Mouse (Mus musculus): ENCODE measurements at regions not wholly inside any gene's neighbourhood (a gene's known extent, or its start where the extent isn't known, plus 50 kb on each side); places are given as distances from the start of the nearest gene placed in this dataset.

DNA sequence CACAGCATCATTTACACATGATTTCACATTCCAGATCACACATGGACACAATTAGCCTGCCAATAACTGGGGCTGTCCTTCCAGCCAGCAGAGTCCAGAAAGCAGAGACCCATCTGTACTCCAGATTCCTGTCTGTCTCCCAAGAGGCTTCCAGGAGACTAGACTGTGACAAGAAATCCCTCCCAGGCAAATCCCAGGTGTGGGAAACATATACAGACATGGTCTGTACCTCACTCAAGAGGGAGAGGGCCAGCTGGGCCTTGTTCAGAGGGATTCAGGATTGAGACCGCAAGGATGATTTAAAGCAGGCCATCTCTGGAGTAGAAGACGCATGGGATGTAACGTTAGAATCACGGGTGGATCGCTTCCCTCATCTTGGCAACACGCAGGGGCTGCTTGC, 182.7 kb upstream of the Prr30 start:
- Histone ChIP-seq H3K27me3 (ENCODE audit: insufficient read depth, low read length) (no peaks in the 10 kb centered on the region), H3K9ac (replicated peaks; ENCODE audit: low read length) (no peak overlapping the region), H3K4me1 (ENCODE audit: insufficient read depth, low read length) (peaks cover 3% of the 10 kb centered on the region; the same call in 1 of the 2 replicates), H3K4me3 (ENCODE audit: low read length) (no peak overlapping the region), H3K27ac (no peak overlapping the region), H3K4me2 (ENCODE audit: low read depth, low read length) (no peak overlapping the region), H3K9me3 (ENCODE audit: low read length) (no peaks in the 10 kb centered on the region), H3K36me3 (ENCODE audit: insufficient read depth, low read length) (no peaks in the 10 kb centered on the region)
- 68% methylated on average over 6 of the region's 6 CpGs for WGBS
- TF ChIP-seq CTCF (IDR thresholded peaks at IDR 0.05; ENCODE audit: low read depth), result no peak
- ATAC-seq, result no peak
- DNase-seq (ENCODE audit: low spot score), result no peak

DNA sequence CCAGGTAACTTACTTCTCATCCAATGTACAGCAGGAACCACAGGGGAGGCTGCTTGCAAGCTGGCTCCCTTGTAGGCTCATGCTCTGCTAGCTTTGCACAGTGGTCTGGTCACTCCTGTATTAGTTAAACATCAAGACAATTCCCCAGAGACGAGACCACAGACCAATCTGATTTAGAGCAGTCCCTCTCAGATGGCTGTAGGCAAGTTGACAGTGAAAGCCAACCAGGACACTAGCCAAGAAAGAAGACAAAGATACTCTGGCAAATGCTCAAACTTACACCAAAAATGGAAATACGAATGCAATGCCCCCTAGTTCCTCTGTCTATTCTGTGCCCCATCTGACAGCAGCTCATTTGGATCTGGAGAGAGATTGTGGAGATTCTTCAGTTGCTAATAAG, 181.8 kb upstream of the Prr30 start:
- Histone ChIP-seq H3K27me3 (ENCODE audit: insufficient read depth, low read length) (no peaks in the 10 kb centered on the region), H3K9me3 (ENCODE audit: low read length) (no peaks in the 10 kb centered on the region), H3K4me1 (ENCODE audit: insufficient read depth, low read length) (peaks cover 3% of the 10 kb centered on the region; the same call in 1 of the 2 replicates), H3K4me2 (ENCODE audit: low read depth, low read length) (no peak overlapping the region), H3K36me3 (ENCODE audit: insufficient read depth, low read length) (no peaks in the 10 kb centered on the region), H3K27ac (no peak overlapping the region), H3K9ac (replicated peaks; ENCODE audit: low read length) (no peak overlapping the region), H3K4me3 (ENCODE audit: low read length) (no peak overlapping the region)
- no peak for ATAC-seq
- peak; percentile 52 for DNase-seq (ENCODE audit: low spot score)
- WGBS, result 49% methylated on average over 2 of the region's 2 CpGs
- 0 out of 2 replicates have a peak, but pooled peaks have one; percentile 3 for TF ChIP-seq CTCF (IDR thresholded peaks at IDR 0.05; ENCODE audit: low read depth)

DNA sequence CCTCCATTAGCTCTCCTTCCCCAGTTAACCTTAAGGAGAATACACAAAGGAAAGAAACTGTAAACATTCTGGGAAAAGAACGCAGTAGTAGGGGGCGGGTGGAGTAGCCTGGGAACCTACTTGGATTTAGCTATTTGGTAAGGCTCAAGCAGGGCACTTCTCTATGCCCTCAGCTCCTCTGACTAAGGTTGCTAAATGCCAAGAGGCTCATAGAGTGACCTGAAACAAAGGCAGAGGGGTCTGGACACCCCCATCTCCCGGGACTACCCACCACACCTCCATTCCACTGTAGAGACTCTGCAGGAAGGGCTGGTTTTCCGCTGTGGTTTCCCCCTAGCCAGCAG, 179.5 kb upstream of the Prr30 start:
- H3K36me3 ChIP-seq (ENCODE audit: insufficient read depth, low read length), result no peaks in the 10 kb centered on the region
- peaks cover 8% of the 10 kb centered on the region; the same call in 1 of the 2 replicates for H3K4me1 ChIP-seq (ENCODE audit: insufficient read depth, low read length)
- H3K4me3 ChIP-seq (ENCODE audit: low read length), result no peak overlapping the region
- ATAC-seq (peak; percentile 57), DNase-seq (ENCODE audit: low spot score) (no peak)
- TF ChIP-seq CTCF (IDR thresholded peaks at IDR 0.05; ENCODE audit: low read depth), result no peak
- whole genome bisulfite sequencing, result 37% methylated on average over 4 of the region's 4 CpGs
- no peaks in the 10 kb centered on the region for H3K9me3 ChIP-seq (ENCODE audit: low read length)
- H3K4me2 ChIP-seq (ENCODE audit: low read depth, low read length), result peak overlapping the region; percentile 58
- no peaks in the 10 kb centered on the region for H3K27me3 ChIP-seq (ENCODE audit: insufficient read depth, low read length)
- no peak overlapping the region for H3K9ac ChIP-seq (replicated peaks; ENCODE audit: low read length)
- H3K27ac ChIP-seq, result no peak overlapping the region

DNA sequence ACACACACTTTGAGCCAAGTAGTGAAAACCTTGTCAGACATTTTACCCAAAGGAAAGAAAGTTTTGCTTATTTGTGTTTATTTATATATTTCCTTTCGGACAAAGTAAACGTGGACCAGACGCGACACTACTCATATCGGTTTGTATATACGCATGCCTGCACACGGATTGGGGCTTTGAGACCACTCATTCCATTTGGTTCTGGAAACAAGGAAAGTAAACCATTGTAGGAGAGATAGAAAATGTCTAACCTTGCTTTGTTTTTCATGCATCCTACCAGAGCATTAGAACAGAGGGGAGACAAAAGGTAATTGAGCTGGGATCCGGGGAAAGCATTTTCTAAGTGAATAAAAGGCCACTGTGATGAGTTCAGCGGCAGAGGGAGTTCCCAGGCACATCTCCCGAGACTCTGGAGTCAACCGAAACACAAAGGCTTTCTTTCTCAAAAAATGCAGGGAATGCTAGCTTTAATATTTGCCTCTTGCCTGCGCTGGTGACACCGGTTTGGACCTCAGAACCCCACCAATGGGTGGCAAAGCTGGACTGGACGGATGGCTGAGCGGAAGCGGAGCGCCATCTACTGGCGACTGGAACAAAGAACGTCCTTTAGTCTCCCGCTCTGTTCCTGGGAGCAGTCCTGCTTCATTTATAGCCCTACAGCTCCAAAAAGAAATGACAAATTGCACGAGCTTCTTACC, 179.0 kb upstream of the Prr30 start:
- H3K4me3 ChIP-seq (ENCODE audit: low read length), result peak overlapping the region; percentile 31
- peak overlapping the region; percentile 58 for H3K4me2 ChIP-seq (ENCODE audit: low read depth, low read length)
- peak overlapping the region; percentile 56; the same call in 1 of the 2 replicates for H3K27ac ChIP-seq
- H3K36me3 ChIP-seq (ENCODE audit: insufficient read depth, low read length), result no peaks in the 10 kb centered on the region
- H3K9ac ChIP-seq (replicated peaks; ENCODE audit: low read length), result 0 out of 2 replicates have a peak overlapping the region, but pooled peaks have one; percentile 33
- H3K27me3 ChIP-seq (ENCODE audit: insufficient read depth, low read length), result no peaks in the 10 kb centered on the region
- peak; percentile 98 for TF ChIP-seq CTCF (IDR thresholded peaks at IDR 0.05; ENCODE audit: low read depth)
- peak; percentile 91 for ATAC-seq
- peaks cover 8% of the 10 kb centered on the region; the same call in 1 of the 2 replicates for H3K4me1 ChIP-seq (ENCODE audit: insufficient read depth, low read length)
- peak; percentile 93 for DNase-seq (ENCODE audit: low spot score)
- 14% methylated on average over 21 of the region's 21 CpGs for WGBS
- H3K9me3 ChIP-seq (ENCODE audit: low read length), result no peaks in the 10 kb centered on the region

DNA sequence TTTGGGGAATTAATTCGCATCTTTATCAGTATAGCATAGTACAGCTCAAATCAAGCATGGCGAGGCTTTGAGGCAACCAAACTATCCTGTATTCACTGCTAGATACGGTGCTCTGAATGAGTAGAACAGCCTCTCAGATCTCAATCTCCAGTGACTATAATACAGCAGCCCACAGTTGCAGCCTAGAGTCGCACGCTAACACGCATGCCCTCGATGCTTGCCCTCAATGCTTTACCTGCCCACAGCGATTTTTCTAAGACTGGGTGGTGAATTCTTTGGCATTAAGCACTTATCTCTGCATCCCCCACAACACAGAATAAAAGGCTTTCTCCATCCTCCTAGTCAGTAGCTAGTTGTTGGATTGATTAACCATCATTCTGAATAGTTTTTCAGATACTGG, 178.4 kb upstream of the Prr30 start:
- no peak for TF ChIP-seq CTCF (IDR thresholded peaks at IDR 0.05; ENCODE audit: low read depth)
- ATAC-seq, result no peak

DNA sequence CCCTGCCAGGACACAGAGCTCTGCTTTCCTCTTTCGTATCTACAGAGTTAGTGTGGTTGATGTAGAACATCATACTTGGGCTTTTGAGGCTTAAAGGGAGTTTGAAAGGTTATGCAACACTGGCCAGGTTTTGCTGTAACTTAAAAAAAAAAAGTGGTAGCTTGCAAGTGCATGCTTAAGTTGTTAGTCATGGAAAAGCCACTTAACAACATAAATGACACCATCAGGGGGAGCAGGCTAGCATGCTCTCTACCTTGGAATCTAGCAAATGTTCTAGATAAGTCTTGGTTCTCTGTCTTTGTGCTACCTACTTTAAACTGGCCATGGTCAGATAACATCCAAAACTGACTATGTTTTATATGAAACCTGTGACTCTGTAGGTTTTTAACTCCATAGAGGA, 176.6 kb upstream of the Prr30 start:
- Histone ChIP-seq H3K4me1 (ENCODE audit: insufficient read depth, low read length) (peaks cover 8% of the 10 kb centered on the region; the same call in 1 of the 2 replicates), H3K9me3 (ENCODE audit: low read length) (no peaks in the 10 kb centered on the region), H3K36me3 (ENCODE audit: insufficient read depth, low read length) (no peaks in the 10 kb centered on the region), H3K4me2 (ENCODE audit: low read depth, low read length) (no peak overlapping the region), H3K27ac (no peak overlapping the region), H3K9ac (replicated peaks; ENCODE audit: low read length) (no peak overlapping the region), H3K27me3 (ENCODE audit: insufficient read depth, low read length) (no peaks in the 10 kb centered on the region), H3K4me3 (ENCODE audit: low read length) (no peak overlapping the region)
- ATAC-seq (no peak), DNase-seq (ENCODE audit: low spot score) (no peak)
- no peak for TF ChIP-seq CTCF (IDR thresholded peaks at IDR 0.05; ENCODE audit: low read depth)
- WGBS, result 86% methylated on average over 1 of the region's 1 CpGs

More for the DNA sequence above, 178.4 kb upstream of the Prr30 start:
- Histone ChIP-seq H3K27ac (no peak overlapping the region), H3K4me3 (ENCODE audit: low read length) (no peak overlapping the region), H3K4me2 (ENCODE audit: low read depth, low read length) (peak overlapping the region; percentile 58), H3K27me3 (ENCODE audit: insufficient read depth, low read length) (no peaks in the 10 kb centered on the region), H3K9ac (replicated peaks; ENCODE audit: low read length) (no peak overlapping the region), H3K4me1 (ENCODE audit: insufficient read depth, low read length) (peaks cover 8% of the 10 kb centered on the region; the same call in 1 of the 2 replicates), H3K9me3 (ENCODE audit: low read length) (no peaks in the 10 kb centered on the region), H3K36me3 (ENCODE audit: insufficient read depth, low read length) (no peaks in the 10 kb centered on the region)
- DNase-seq (ENCODE audit: low spot score), result no peak
- WGBS, result 58% methylated on average over 8 of the region's 8 CpGs

DNA sequence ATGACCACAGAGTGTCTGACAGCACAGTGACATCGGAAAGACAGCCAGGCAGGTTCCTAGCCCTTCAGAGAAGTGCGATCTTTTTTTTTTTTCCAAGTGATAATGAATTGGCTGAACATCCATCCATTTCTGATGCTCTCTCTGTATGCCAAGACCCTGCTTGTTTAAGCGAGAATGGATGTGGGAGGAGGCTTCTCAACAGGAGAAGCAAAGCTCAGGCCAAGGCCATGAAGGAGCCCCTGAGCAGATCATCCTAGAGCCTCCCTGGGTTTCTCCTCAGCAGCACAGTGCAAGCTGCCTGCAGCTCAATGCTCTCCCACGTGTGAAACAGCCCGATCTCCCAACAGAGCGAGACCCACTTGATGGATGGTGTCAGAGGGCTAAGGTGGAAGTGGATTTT, 175.7 kb upstream of the Prr30 start:
- no peaks in the 10 kb centered on the region for H3K27me3 ChIP-seq (ENCODE audit: insufficient read depth, low read length)
- WGBS, result 28% methylated on average over 6 of the region's 6 CpGs
- no peak overlapping the region for H3K9ac ChIP-seq (replicated peaks; ENCODE audit: low read length)
- no peaks in the 10 kb centered on the region for H3K36me3 ChIP-seq (ENCODE audit: insufficient read depth, low read length)
- DNase-seq (ENCODE audit: low spot score), result peak; percentile 55
- no peak for TF ChIP-seq CTCF (IDR thresholded peaks at IDR 0.05; ENCODE audit: low read depth)
- 0 out of 2 replicates have a peak overlapping the region, but pooled peaks have one; percentile 27 for H3K4me2 ChIP-seq (ENCODE audit: low read depth, low read length)
- H3K4me1 ChIP-seq (ENCODE audit: insufficient read depth, low read length), result peaks cover 8% of the 10 kb centered on the region; the same call in 1 of the 2 replicates
- peak; percentile 69 for ATAC-seq
- H3K4me3 ChIP-seq (ENCODE audit: low read length), result no peak overlapping the region
- H3K27ac ChIP-seq, result no peak overlapping the region
- H3K9me3 ChIP-seq (ENCODE audit: low read length), result no peaks in the 10 kb centered on the region

Measured in hindbrain, postnatal 0 days (tissue).